Mouse (Mus musculus): ENCODE measurements around the gene Olfr299.

The Olfr299 gene

DNA sequence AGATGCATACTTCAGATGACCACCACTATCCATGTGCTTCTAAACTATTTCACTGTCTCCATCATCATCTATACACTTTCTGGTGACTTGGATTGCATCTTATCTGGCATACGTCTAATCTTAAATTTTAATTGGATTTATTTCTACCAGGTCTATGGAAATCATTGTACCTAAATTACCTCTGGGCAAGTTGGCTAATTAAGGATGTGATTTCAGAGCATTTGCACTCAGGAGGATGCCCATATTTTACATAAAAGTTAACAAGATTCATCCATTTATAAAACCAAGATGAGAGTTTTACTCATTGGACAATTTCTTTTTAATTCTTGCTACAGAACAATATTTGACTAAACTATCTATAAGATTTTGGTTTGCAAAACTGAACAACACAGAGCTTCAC, at the start of gene Olfr299:
Gene Olfr299, plus strand, starts transcription at position 301 of the 400 bp plus-strand sequence.
- no peak for DNase-seq (ENCODE audit: inconsistent age in 2 of 2, low spot score in 1 of 2)

DNA sequence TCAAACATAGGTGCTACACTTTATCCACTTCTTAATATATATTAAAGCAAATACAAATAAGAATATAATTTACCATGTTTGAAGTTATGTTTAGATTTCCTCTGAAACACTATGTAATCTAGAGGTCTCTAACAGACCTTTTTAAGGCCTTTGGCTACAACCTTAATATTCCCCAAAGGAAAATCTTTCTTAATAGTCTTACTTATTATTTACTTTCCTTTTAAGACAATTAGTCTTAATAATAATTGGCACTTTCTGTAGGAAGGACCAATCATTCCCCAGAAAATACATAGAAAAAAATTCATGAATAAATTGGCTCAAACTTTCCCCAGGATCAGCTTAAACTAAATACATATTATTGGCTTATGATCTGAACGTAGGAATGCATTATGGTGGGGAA, 32.7 kb downstream of the Olfr299 start, which contains the start of gene Olfr298:
Gene Olfr298, minus strand, starts transcription at position 101 of the 400 bp plus-strand sequence.
- DNase-seq (ENCODE audit: inconsistent age in 2 of 2, low spot score in 1 of 2): no peak

All from adrenal gland, adult (tissue).